In the genomic region with DNA sequence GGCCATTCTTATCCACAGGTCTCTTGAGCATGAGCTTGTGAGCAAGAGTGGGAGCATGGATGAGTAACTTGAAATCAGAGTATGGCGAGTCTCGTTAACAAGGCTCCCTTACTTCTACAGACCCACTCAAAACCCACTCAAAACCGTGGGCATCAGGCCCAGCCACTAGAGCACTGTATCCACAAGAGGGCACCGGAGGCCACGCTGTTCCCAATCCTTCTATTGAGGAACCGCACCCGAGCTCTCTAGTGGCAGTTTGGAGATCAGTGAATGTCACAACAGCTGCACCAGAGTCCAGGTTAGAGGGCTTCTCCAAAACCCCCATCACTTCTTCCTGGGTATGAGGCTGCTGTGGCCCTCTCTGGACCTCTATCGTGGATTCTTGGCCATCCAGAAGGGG, we compare ENCODE assay signal across 8 mouse cellular contexts. TPM values are rescaled to one million over a fixed set of nuclear protein-coding genes. Genes with fewer than 3 reads are reported as not detected.
DNase-seq lines count a peak whose midpoint lies in the region.

No protein-coding gene starts in this region.

- intact Hi-C loops in gastrocnemius, postnatal 14 days (cut with DNase I; ENCODE audit: low total_unique reads): no loop called here

- DNase-seq in urinary bladder, postnatal 25 days (ENCODE audit: low spot score): peak; percentile 31
- no peak for DNase-seq in urinary bladder, postnatal 10 days (ENCODE audit: low spot score)
- DNase-seq in cerebellum, postnatal 10 days: peak; percentile 88 to 91
- peak; percentile 66 for DNase-seq in gastrocnemius, postnatal 14 days
- DNase-seq in kidney, postnatal 4 days: peak; percentile 66 to 73
- DNase-seq in lung, postnatal 10 days: peak; percentile 66
- DNase-seq in right cerebral cortex, postnatal 25 days: peak; percentile 41
- no peak for DNase-seq in thymus, postnatal 10 days (ENCODE audit: low spot score in 2 of 2)

RNA-seq across cellular contexts. Expression of a gene that starts 2.4 kb away (rescaled TPM):
- total RNA-seq in gastrocnemius, postnatal 14 days (2021): 10 to 100 TPM in 1 of 2 experiments, 1 to 10 TPM in 1; 8.5 to 16.1 TPM

RNA-seq across cellular contexts. Expression of a gene that starts 56.2 kb away (rescaled TPM):
- 10 to 100 TPM; 21.4 to 22.1 TPM for total RNA-seq in gastrocnemius, postnatal 14 days (2021)

Comparison
In these comparisons a context has a peak if more than half of its experiments do, and no peak if none do; other contexts are left out.
1. DNase-seq: peak in urinary bladder, postnatal 25 days (single experiment), cerebellum, postnatal 10 days (2 of 2), gastrocnemius, postnatal 14 days (single experiment), kidney, postnatal 4 days (2 of 2), lung, postnatal 10 days (single experiment) and right cerebral cortex, postnatal 25 days (single experiment); none in urinary bladder, postnatal 10 days (single experiment) and thymus, postnatal 10 days (0 of 2).